Mouse (Mus musculus) liver, embryonic 14.5 days (tissue): Measurements from ENCODE around the gene 1700029J07Rik. TPM values are rescaled to one million over a fixed set of nuclear protein-coding genes. Genes with fewer than 3 reads are reported as not detected.

Experiments used
- ATAC-seq: fragments of 200-750 bp; cut with Nextera tagmentation; 2 replicates; pipeline ENCODE4 v1.8.0; 2017; ENCODE audit warnings: moderate number of reproducible peaks, mild to moderate bottlenecking, moderate library complexity; ENCODE audit not compliant: insufficient read depth
- DNase-seq, 3 experiments: peaks; one replicate each; pipeline ENCODE4 v3.0.0-alpha.2; 2012 to 2013; ENCODE audit warnings: low read depth in 3 of 3, low spot score in 3 of 3
- H3K27ac ChIP-seq: fragments of 300-500 bp; sonication (generic); 2 replicates; pipeline ENCODE4 v1.5.1; 2014; ENCODE audit warnings: moderate library complexity, mild to moderate bottlenecking, control low read depth, inconsistent platforms
- H3K27me3 ChIP-seq: fragments of 300-500 bp; sonication (generic); 2 replicates; pipeline ENCODE4 v1.6.1; 2014; ENCODE audit warnings: mild to moderate bottlenecking, low read length, moderate library complexity; ENCODE audit not compliant: control insufficient read depth, insufficient read depth
- H3K36me3 ChIP-seq: fragments of 300-500 bp; sonication (generic); replicated peaks from 2 replicates; pipeline ENCODE4 v1.6.1; 2014; ENCODE audit warnings: low read depth; ENCODE audit not compliant: control insufficient read depth, insufficient read depth
- H3K4me1 ChIP-seq, 2 experiments: fragments of 200-500 bp in 1 of 2; fragments of 300-500 bp in 1 of 2; sonication (generic) in 1 of 2; replicated peaks; 2 replicates each; pipeline ENCODE4 v1.6.1; 2012 to 2014; ENCODE audit warnings: antibody characterized with exemption in 1 of 2, inconsistent platforms in 1 of 2, low read length in 1 of 2; ENCODE audit not compliant: control insufficient read depth in 2 of 2, insufficient read depth in 2 of 2
- H3K4me2 ChIP-seq: fragments of 300-500 bp; sonication (generic); 2 replicates; pipeline ENCODE4 v1.6.1; 2014; ENCODE audit warnings: low read depth, mild to moderate bottlenecking, control low read depth, moderate library complexity
- H3K4me3 ChIP-seq, 2 experiments: fragments of 200-500 bp in 1 of 2; fragments of 300-500 bp in 1 of 2; sonication (generic) in 1 of 2; 2 replicates each; pipeline ENCODE4 v1.5.1; 2012 to 2014; ENCODE audit warnings: low read depth in 2 of 2, low read length in 2 of 2, mild to moderate bottlenecking in 2 of 2, control low read depth in 1 of 2, inconsistent platforms in 1 of 2, moderate library complexity in 1 of 2; ENCODE audit not compliant: insufficient read depth in 1 of 2
- H3K9ac ChIP-seq: fragments of 300-500 bp; sonication (generic); replicated peaks from 2 replicates; pipeline ENCODE4 v1.6.1; 2014; ENCODE audit warnings: mild to moderate bottlenecking, control low read depth, moderate library complexity
- H3K9me3 ChIP-seq: fragments of 300-500 bp; sonication (generic); 2 replicates; pipeline ENCODE4 v1.6.1; 2016; ENCODE audit warnings: low read length, mixed read lengths; ENCODE audit not compliant: control insufficient read depth
- CTCF ChIP-seq: IDR thresholded peaks from 2 replicates; pipeline ENCODE4 v1.5.1; 2016; ENCODE audit warnings: antibody characterized with exemption, low read depth, control low read depth
- EP300 ChIP-seq: IDR thresholded peaks from 2 replicates; pipeline ENCODE4 v1.6.1; 2016; ENCODE audit warnings: antibody characterized with exemption, low read depth
- WGBS: fragments of 180-500 bp; shearing (Covaris S2); extraction: QIAGEN DNeasy Blood & Tissue Kit; methylation state at CpG from one replicate; pipeline ENCODE4 v1.1.7; 2014; ENCODE audit not compliant: insufficient replicate concordance; 5-methylcytosine and 5-hydroxymethylcytosine counted together
- polyA plus RNA-seq, 2 experiments: library from polyadenylated mRNA; depleted of rRNA in 1 of 2; stranded (reverse) in 1 of 2; unstranded in 1 of 2; fragments of >200 nt; fragmentation: Nextera tagmentation in 1 of 2; extraction: Ambion mirVana in 1 of 2; gene quantifications; 2 replicates each; pipeline versions ENCODE4 v1.2.1 to v1.2.3; 2012 to 2014

1700029J07Rik gene
- polyA plus RNA-seq, 2 experiments: 0.53 to 0.65 TPM

DNA sequence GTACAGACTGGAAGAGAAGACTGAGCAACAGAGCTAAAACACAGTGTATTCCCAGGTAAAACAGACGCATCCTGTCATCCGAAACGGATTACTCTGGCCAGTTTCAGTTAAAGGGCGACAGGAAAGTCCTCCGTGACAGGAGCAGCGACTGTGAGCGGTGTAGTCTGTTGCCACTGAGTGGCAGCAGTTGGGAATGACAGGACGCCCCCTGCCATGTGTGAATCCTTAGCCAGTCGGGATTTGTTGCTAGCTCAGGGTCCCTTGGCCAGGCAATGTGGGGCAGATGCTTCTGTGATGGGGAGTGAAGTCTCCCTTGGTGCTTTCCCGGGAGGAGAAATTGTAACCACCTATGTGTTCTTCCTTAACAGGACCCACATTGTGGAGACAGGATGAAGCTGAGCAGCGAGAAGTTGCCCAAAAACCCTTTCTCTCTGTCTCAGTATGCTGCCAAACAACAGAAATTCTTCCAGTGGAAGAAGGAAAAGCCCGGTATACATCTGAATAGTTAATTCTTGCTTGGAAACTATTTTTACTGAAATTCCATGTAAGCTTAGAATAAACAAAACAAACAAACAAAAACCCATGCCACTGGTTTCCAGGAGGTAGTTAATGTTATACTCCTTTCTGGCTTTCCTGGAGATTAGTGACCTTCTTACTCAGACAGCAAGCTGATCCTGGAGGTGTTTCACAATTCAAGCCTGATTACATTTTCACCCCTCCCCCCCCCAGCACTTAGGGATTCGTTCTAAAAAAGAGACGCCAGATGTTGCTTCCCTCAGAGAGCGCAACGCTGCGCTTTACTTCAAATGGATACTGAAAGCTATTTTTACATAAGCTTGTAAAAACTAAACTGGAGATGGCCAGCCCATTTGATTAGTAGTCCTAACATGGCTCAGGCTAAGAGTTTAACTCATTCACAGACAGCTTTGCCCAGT is 36.0 kb upstream of the 1700029J07Rik start:
- Histone ChIP-seq H3K27ac (no peak overlapping the region), H3K9ac (no peak overlapping the region), H3K4me1 (peaks cover 0 to 5% of the 10 kb centered on the region in 2 experiments; a peak in 1 of 4 replicates), H3K4me2 (peak overlapping the region; percentile 24), H3K4me3 (no peak overlapping the region), H3K36me3 (no peaks in the 10 kb centered on the region), H3K27me3 (no peaks in the 10 kb centered on the region), H3K9me3 (no peaks in the 10 kb centered on the region)
- TF ChIP-seq EP300 (no peak), CTCF (peak; percentile 42)
- ATAC-seq: 0 out of 2 replicates have a peak, but pooled peaks have one; percentile 26
- no peak for DNase-seq
- 30% methylated on average over 17 of the region's 17 CpGs for WGBS

DNA sequence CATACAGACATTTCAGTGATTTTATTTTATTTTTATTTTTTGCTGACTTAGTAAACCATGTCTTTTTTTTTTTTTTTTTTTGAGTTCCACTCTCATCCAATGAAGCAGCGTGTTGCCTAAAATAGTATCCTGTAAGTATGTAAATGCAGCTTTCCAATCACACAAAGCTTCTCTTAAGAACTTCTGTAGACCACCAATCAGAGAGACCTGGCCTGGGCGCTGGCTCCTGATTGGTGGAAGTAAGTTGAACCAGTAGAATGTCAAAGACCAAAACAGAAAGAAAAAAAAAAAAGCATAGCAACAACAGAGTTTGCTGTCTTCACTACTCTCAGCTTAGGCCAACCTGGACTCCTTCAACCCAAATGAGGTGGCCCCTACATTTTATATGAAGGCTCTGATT is 35.3 kb upstream of the 1700029J07Rik start:
- Histone ChIP-seq H3K4me2 (peak overlapping the region; percentile 24), H3K36me3 (no peaks in the 10 kb centered on the region), H3K9me3 (no peaks in the 10 kb centered on the region), H3K27me3 (no peaks in the 10 kb centered on the region), H3K9ac (no peak overlapping the region), H3K27ac (no peak overlapping the region), H3K4me1 (peaks cover 0 to 5% of the 10 kb centered on the region in 2 experiments; a peak in 1 of 4 replicates), H3K4me3 (no peak overlapping the region)
- TF ChIP-seq EP300: no peak
- no peak for TF ChIP-seq CTCF
- DNase-seq: no peak
- 48% methylated on average over 2 of the region's 2 CpGs for WGBS
- no peak for ATAC-seq

DNA sequence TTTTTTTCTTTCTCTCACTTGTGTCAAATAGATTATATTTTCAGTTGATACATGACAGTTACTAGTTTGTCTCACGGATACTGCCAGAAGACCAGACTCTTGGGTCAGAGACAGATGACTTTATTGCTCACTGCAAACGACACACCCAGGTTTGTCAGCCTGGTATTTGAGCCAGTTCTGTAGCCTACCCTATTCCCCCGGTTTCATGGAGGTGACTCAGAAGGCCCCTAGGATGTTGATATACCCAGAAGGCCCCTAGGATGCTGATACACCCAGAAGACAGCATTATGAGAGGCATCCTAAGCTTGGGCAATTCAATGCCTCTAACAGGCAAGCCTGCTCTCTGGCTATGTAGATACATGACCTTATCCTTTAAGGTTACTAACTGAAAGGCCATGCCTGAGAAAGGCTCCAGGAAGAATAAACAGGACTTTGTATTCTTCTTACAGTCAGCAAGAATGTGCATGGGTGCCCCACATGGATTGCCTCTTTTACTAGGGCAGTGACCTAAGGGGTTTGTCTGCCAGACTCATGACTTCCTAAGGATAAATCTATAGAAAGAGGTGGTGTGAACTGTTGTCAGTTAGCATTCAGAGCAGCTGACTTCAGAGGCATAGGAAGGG is 32.1 kb upstream of the 1700029J07Rik start:
- Histone ChIP-seq H3K27me3 (no peaks in the 10 kb centered on the region), H3K9ac (no peak overlapping the region), H3K4me1 (peaks cover 0 to 5% of the 10 kb centered on the region in 2 experiments; a peak in 1 of 4 replicates), H3K4me3 (no peak overlapping the region), H3K36me3 (no peaks in the 10 kb centered on the region), H3K9me3 (no peaks in the 10 kb centered on the region), H3K4me2 (no peak overlapping the region), H3K27ac (no peak overlapping the region)
- TF ChIP-seq EP300 (no peak), CTCF (no peak)
- ATAC-seq (no peak), DNase-seq (no peak)
- 66% methylated on average over 3 of the region's 3 CpGs for WGBS

DNA sequence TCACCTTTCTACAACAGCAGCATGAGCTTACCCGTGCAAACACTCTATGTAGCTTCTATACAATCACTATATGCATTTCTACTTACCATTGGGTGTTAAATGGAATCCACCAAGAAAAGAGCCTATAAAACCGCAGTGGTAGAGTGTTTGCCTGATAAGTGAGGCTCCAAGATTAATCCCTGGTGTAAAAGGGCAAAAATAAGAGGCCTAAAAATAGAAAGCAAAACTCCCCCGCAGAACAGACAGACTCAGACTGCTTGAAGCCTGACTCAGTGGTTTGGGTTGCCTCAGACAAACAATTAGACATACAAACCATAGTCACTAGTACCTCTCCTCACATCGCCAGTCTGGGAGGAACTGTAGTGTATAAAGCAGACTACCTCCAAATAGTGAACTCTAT is 30.5 kb upstream of the 1700029J07Rik start, which contains the start of gene Ankrd37:
Gene Ankrd37, minus strand, starts transcription at position 112 of the 400 bp plus-strand sequence.
- Histone ChIP-seq H3K9me3 (no peaks in the 10 kb centered on the region), H3K4me3 (no peak within 1 kb of the TSS), H3K27ac (no peak within 1 kb of the TSS), H3K9ac (no peak within 1 kb of the TSS), H3K4me2 (no peak within 1 kb of the TSS), H3K4me1 (peaks cover under 1 to 2% of the 10 kb centered on the region in 2 experiments), H3K36me3 (no peaks in the 10 kb centered on the region), H3K27me3 (no peaks in the 10 kb centered on the region)
- DNase-seq (no peak), ATAC-seq (no peak)
- no peak for TF ChIP-seq EP300
- no peak for TF ChIP-seq CTCF
- 36% methylated on average over 4 of the region's 4 CpGs for WGBS
